Mouse (Mus musculus): Measurements from ENCODE around the gene Chtop.

Chtop gene

DNA sequence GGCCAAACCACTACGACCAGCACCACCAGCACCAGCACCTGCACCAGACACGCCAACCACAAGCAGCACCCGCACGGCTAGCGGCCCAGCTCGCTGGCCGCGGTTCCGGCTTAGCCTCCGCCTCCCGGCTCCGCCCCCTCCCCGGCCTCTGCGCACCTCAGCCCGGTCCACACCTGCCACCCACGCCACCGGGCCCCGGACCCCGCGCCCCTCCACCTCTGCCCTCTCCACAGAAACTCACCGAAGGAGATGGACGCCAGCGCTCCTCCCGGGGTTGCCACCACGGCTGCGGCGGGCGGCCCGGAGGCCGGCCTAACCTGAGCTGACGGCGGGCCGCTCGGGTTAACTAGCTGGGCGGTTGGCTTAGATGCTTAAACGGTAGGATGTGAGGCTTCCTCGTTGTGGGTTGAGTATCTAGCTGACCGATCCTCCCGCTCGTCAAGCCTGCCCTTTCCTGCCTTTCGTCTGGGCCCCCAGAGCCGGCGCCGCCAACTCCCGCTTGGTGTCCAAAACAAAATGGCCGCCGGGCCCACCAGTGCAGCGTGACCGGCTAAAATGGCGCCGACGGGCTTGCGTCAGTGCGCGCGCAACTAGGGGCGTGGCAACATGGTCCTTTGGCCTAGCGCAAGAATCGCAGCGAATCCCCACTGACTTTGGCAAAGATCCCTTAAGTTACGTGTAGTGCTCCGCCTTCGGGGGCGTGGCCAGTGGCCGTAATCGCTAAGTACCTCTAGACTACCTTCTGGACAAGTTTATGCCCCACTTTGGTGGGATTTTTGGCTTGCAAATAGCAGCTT lies at the start of gene Chtop:
TSS of gene Chtop (minus strand) at position 549 of the 797 bp plus-strand sequence.
- peak; percentile 100 for DNase-seq

DNA sequence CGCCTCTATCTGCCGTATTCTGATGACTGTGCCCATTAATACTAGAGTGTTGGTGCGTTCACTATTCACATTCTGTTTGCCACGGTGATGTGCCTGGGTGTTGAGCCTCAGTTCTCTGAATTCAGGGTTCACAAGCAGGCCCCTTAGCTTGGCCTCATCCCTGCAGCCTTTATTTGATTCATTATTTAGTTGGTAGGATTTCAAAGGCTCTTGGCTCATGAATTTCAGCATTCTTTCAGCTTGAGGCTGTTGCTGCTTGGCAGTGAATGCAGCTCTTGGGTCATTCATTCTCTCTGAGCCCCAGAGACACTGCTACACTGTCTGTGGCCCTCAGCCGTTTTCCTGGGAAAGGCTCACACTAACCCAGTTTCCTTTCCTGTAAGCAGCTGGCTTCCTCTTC lies 46.7 kb upstream of the Chtop start:
- no peak for DNase-seq

DNA sequence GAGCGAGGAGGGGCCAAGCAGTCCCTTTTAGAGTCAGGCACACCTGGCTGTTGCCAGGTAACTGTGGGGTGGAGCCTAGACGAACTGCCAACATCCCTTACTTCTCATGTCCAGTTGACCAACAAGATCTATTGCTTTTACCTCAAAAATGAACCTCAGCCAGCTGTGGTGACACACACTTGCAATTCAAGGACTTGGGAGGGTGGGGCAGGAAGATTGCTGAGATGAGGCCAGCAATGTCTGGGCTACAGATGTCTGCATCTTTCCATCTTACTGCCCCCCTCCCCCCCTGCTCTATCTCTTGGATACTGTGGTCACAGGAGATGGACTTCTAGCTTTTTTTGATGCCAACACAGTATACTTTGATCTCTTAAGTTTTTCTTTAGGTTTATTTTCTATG lies 42.9 kb upstream of the Chtop start:
- no peak for DNase-seq

GRCm38 (mm10) chr3:90550421-90550790 lies 41.1 kb upstream of the Chtop start:
- DNase-seq: no peak

- DNase-seq: peak; percentile 58 to 69
These were observed 40.5 kb upstream of the Chtop start for GRCm38 (mm10) chr3:90549676-90550420.

GRCm38 (mm10) chr3:90540904-90541303 lies 31.6 kb upstream of the Chtop start:
- peak; percentile 44 to 64 for DNase-seq

GRCm38 (mm10) chr3:90537905-90538296 lies 28.6 kb upstream of the Chtop start:
- DNase-seq: no peak

- peak; percentile 79 to 88 for DNase-seq
These were observed 28.0 kb upstream of the Chtop start, which contains the start of gene S100a16 for GRCm38 (mm10) chr3:90537141-90537904. Gene S100a16 (plus strand): TSS chr3:90537254.

DNA sequence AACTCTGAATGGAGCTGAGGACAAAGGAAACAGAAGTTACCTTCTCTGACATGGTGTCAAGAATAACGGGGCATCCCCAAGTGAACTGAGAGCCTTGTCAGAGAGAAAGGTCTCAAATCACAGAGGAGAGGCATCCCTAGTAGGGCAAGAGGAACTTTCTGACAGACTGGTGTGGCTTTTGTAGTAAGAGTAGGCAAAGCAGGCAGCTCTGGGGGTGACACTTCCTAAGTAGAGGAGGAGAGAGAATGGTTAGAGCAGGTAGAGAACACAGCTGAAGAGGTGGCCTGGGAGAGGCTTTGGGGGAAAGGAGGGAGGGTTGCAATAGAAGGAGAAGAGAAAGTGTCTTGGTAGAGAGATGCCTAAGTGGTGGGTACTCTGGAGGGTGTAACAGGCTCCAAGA lies 26.1 kb upstream of the Chtop start:
- DNase-seq: no peak

DNA sequence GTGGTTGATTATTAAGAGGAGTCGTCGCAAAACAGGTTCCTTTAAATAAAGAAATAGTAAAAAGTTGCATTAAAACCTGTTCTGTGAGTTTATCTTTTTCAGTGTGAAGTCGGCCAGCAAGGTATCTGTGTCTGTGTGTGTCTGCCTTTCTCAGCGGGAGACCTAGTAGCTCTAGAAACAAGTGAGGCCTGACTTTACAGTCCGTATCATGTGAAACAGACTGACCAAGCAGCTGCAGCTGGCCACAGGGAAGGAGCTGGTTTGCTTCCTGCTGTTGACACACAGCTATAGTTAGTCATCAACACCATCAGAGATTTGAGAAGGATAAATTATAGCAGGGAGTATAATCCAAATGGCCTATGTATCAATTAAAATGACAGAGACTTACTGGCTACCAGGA lies 22.4 kb upstream of the Chtop start:
- no peak for DNase-seq

DNA sequence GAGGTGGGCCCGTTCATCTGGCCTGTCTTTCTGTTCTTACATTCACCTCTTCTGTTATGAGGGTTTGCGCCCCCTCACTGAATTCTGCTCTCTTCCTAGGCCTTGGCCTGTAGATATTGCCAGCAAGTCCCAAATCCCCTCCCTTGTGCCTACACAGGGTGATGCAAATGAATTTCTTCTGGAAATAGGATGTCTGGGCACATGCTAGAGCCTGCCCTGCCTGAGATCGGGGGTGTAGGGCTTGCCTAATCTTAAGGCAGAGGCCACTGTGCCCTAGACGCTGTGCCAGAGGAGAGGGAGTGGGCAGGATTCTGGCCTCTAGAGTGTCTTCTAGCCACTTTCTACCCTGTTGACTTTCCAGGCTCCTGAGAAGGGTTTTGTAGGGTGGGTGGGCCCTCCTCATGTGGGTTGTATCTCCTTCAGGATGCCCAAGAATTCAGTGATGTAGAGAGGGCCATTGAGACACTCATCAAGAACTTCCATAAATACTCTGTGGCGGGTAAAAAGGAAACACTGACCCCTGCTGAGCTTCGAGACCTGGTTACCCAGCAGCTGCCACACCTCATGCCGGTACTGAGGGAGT lies 18.1 kb upstream of the Chtop start:
- DNase-seq: no peak

GRCm38 (mm10) chr3:90526580-90526979 lies 17.3 kb upstream of the Chtop start, which contains the start of gene S100a14:
Gene S100a14 (plus strand): TSS chr3:90526856.
- no peak for DNase-seq

GRCm38 (mm10) chr3:90526076-90526475 lies 16.8 kb upstream of the Chtop start:
- DNase-seq: no peak

DNA sequence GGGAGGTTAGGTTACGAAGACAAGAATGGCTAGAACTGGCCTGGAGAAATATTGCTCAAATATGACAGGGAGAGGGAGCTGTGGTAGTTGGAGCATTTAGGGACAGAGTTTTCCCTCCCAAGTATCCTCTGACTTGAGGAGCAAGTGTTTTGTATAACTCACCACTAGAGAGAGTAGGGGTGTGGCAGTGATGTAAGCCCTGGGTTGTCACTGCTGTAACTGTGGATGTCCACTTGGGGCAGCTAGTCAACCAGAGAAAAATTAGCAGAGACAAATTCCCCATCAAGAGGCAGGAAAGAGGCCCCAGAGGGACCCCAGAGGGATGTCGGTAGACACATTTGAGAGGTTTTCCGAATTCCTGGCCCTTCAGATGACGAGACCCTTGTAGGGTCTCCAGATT lies 16.1 kb upstream of the Chtop start:
- peak; percentile 59 to 69 for DNase-seq

DNA sequence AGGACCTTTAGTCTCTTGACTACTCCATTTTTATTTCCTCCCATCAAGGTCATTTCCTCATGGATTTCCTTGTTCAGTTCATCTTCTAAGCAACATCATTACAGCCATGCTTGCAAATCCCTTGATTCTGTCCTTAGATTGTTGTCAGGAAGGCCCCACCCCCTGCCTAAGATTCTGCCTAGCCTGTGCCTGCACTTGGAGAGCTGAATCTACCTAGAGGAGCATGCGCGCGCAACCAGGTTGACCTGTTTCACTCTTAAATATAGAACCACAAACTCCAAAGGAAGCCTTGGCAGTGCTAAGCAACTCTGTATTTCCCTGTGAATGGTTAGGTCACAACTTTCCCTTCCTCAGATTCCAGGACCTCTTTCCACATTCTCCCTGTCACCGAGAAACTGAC lies 8.4 kb upstream of the Chtop start:
- DNase-seq: no peak

- DNase-seq: no peak
These were observed 6.5 kb upstream of the Chtop start for GRCm38 (mm10) chr3:90515789-90516188.

GRCm38 (mm10) chr3:90515242-90515641 lies 5.9 kb upstream of the Chtop start:
- DNase-seq: peak; percentile 48 to 61

- peak; percentile 79 to 86 for DNase-seq
These were observed 5.4 kb upstream of the Chtop start for GRCm38 (mm10) chr3:90514691-90515090.

- DNase-seq: peak; percentile 70 to 81
These were observed 4.7 kb upstream of the Chtop start, which contains the start of the genes S100a1 and S100a13 for GRCm38 (mm10) chr3:90513796-90514590. Gene S100a1 (minus strand): TSS chr3:90514392. Gene S100a13 (plus strand): TSS chr3:90514435.

DNA sequence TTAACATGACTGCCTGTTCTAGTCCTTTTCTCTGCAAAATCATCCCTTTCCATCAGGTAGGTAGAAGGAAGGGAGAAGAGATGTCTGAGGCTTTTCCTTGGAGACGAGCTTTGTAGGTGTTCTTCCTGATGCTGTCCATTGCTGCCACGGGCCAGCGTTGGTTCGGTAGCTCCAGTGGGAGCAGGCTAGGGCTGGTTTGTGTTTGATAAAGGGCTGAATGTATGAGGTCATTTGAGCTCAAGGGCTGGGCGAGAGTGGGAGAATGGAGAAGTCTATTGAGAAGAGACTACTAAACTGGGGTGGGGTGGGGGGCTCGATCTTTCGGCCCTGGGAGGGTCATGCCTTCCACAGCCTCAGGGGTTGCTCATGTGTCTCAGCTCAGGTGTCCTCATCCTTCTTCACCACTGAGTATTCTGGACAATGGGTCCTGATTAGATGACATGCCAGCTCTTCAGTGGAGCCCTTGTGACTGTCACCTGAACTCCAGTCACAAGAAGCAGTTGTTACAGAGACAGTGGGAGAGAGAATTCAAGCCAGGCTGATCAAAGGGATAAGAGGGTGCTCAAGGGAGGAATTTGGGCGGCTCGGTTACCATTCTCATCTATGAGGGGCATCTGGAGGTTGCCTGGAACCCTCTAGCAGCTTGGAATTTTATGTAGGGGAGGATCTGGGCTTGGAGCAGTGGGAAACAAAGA lies 3.8 kb upstream of the Chtop start:
- DNase-seq: no peak

DNA sequence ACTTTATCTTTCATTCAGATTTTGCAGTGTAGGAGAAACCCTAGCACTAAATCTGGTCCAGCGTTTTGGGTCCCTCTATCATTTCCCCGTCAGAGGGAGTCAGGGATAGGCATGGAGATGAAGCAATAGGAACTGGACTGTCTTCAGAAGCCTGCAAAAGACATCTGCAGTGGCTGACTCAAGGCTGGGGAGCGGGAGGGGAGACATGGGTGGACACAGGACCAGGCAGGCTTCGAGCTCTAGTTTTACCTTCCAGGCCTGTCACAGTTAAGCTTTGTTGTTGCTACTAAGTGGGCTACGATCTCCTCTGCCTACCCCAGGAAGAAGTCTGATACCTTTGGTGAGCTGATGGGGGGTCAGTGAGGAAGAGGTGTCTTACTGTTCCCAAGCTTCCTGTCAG lies 3.0 kb upstream of the Chtop start:
- DNase-seq: no peak
